Mouse (Mus musculus) splenic B cell, adult 2 months (primary cell): Measurements from ENCODE around the gene Lysmd4.
"Not testable (repeated sequence)": the region's sequence is repeated elsewhere in the genome, so short reads cannot be mapped to it uniquely, and the experiment has no call there.

ENCODE experiments used
- DNase-seq: peaks from one replicate; pipeline ENCODE4 v3.0.0-alpha.2; 2011; ENCODE audit warnings: low read depth, low spot score
- H3K27me3 ChIP-seq: 2 replicates; pipeline ENCODE4 v1.6.1; 2012; ENCODE audit warnings: mild to moderate bottlenecking, low read length, moderate library complexity, mixed read lengths; ENCODE audit not compliant: control insufficient read depth, poor library complexity, insufficient read depth, severe bottlenecking
- H3K36me3 ChIP-seq: 2 replicates; pipeline ENCODE4 v1.6.1; 2012; ENCODE audit warnings: mild to moderate bottlenecking, low read length, moderate library complexity, mixed read lengths; ENCODE audit not compliant: control insufficient read depth, poor library complexity, insufficient read depth, severe bottlenecking

The Lysmd4 gene

DNA sequence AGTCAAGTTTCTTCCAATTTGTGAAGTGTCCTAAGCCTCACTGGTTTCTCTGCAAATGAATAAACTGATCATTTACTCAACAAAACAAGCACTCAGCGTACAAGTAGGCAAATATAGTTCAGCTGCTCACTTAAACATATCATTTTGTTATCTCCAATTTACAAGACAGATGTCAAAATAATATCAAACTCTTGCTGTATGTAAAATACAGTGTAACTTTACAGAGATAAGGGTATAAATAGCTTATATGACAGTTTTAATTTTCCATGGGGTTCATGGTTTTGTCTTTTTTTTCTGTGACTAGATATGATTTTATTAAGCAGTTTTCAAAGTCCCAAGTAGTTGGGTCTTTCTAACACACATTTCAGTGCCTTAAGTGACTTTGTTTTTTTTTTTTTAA, 22.9 kb downstream of the Lysmd4 start:
- peaks cover 3% of the 10 kb centered on the region; the same call in 1 of the 2 replicates for H3K36me3 ChIP-seq
- H3K27me3 ChIP-seq, result no peaks in the 10 kb centered on the region
- no peak for DNase-seq

DNA sequence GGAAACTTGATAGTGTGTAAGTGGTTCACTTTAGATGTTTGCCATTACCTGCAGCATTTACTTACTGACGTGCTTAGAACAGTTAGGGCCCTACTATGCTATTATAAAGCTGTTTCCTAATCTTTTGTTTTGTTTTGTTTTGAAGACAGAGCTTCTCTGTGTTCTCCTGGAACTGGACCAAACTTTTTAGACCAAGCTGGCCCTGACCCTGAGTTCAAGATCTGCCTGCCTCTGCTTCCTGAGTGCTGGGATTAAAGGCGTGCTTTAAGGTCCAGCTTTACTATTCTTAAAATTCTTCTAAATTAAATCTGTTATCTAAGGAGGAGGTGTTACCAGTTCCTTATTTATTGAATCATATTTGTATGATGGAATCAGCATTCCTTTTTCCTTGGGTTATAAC, 23.7 kb downstream of the Lysmd4 start:
- no peak for DNase-seq
- Histone ChIP-seq H3K36me3 (peaks cover 3% of the 10 kb centered on the region; the same call in 1 of the 2 replicates), H3K27me3 (no peaks in the 10 kb centered on the region)

DNA sequence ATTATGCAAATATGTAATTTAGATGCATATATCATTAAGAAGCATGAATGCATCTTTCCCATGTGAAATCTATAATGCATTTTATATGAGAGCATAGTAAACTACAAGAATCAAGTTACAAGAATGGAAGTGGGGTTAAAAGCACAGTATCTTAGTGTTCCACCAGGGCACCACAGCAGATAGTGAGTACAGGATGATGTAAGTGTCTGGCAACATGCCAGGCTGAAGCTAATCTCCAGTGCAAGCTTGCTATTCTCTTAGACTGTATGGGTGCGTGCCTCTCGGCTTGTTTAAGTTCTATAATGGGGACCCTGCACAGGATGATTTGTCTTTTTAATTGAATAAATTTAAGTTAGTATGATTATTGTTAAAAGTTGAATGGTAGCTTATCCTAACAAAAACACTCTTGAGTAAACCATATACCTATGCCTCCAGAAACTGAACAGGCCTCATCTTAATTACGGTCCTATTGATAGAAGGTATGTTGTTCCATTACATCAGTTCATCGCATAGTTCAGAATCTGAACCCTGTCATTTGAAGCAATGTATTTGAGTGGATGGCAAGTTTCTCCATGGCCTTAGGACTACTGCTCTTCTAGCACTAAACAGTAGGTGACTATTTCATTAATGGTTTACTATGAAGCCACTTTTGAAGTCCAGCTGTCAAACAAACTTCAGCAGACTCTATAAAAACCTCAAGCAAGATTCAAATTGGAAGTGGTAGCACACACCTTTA, 37.7 kb downstream of the Lysmd4 start:
- H3K36me3 ChIP-seq, result no peaks in the 10 kb centered on the region; the same call in 1 of the 2 replicates
- H3K27me3 ChIP-seq, result no peaks in the 10 kb centered on the region
- peak; percentile 27 for DNase-seq

DNA sequence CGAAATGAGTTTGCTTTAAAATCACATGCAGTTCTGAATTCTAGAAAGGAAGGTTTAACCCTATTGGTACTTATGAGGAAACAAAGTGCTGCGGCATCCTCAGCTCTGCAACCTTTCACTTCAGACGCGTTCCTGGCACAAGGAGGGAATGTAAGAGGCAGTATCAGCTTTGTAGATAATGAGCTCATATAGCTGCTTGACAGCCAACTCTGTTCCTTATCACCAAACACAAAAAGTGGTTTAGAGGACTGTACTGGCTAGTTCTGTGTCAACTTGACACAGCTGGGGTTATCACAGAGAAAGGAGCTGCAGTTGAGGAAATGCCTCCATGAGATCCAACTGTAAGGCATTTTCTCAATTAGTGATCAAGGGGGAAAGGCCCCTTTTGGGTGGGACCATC, 48.1 kb downstream of the Lysmd4 start:
- not testable (repeated sequence) for DNase-seq, H3K36me3 ChIP-seq, H3K27me3 ChIP-seq

DNA sequence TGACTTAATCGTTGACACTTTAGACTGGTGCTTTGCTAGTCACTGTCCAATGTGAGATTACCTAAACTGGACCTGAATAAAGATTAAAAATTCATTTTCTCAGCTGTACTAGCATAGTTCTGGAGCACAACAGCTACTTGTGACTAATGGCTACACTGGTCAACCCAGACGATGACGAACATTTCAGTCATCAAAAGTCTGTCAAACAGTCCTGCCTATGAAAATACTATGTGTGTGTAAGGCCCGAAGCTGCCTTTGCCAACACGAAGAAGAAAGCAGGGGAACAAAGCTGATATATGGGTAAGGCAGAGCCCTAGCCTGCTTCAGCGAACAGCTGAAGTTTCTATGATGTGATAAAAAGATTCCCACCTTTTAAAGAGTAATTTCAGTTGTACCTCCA, 61.2 kb downstream of the Lysmd4 start:
- Histone ChIP-seq H3K36me3 (0 out of 2 replicates have a peak, but pooled peaks cover 2% of the 10 kb centered on the region), H3K27me3 (no peaks in the 10 kb centered on the region)
- DNase-seq, result no peak

DNA sequence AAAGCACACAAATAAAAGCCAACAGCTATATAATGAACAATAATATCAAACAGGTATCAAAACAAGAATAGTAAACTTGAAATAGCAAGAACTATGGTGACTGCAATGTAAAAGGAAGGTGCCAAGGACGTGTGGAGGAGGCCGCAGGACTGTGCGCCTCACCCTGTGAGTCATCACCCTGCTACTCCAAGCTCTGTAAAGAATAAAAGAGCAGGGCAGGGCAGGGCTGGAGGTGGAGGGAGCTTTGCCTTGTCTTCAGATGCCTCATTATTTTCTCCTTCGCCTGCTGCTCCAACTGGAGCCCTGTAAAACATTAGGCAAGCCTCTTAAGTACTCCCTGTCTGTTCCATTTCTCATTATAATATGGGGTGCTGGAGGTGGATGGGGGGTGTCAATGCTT, 65.1 kb downstream of the Lysmd4 start:
- Histone ChIP-seq H3K36me3 (no peaks in the 10 kb centered on the region), H3K27me3 (no peaks in the 10 kb centered on the region)
- no peak for DNase-seq

DNA sequence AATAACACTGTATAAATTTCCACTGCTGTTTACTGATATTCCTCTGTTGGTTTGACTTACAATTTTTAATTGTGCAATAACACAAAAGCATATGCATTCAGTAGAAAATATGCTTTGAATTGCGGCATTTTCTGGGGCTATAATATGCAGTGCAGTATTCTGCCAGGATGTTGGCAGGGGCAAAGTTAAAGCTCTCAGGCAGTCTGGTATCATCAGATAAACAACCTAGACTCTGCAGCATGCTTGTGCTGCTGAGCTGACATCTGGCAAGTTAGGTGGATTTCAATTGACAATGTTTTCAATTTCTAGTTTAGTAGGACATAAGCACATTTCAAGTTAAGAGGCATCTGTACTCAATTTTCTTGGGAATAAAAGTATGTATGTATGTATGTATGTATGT, 69.0 kb downstream of the Lysmd4 start:
- no peaks in the 10 kb centered on the region for H3K36me3 ChIP-seq
- no peak for DNase-seq
- H3K27me3 ChIP-seq, result no peaks in the 10 kb centered on the region

DNA sequence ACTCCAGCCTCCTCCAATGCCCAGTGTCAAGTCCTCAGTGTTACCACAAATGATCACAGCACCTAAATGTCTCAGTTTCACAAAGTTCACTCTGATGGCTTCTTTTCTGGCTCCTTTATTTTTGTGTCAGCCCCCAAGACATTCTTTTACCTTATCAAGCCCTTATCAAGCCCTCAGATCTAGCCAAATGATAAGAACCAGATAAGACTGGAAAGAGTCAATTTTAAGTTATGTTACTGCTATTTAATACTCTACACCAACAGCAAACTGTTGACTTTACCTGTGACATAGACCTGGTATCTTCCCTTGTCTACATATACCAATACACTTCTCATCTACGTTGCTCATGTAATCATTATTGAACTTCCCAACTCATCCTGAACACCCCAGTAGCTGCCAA, 74.1 kb downstream of the Lysmd4 start:
- DNase-seq, result no peak
- H3K27me3 ChIP-seq, result no peaks in the 10 kb centered on the region
- no peaks in the 10 kb centered on the region for H3K36me3 ChIP-seq

DNA sequence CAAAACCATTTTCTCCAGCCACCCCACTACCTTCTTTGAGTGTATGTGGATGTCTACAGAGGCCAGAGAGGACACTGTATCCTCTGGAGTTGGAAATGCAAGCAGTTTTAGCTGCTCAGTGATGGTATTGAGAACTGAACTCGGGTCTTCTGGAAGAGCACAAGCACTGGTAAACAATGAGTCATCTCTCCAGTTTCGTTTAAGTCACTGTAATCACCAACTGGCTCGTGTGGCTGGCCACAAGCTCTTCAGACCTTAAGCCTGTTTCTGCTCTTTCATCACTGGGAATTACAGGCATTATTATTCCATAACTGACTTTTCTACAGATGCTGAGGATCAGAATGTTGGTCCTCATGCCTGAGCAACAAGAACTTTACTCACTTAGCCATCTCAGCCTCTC, 82.6 kb downstream of the Lysmd4 start:
- no peak for DNase-seq
- Histone ChIP-seq H3K27me3 (no peaks in the 10 kb centered on the region), H3K36me3 (no peaks in the 10 kb centered on the region)

DNA sequence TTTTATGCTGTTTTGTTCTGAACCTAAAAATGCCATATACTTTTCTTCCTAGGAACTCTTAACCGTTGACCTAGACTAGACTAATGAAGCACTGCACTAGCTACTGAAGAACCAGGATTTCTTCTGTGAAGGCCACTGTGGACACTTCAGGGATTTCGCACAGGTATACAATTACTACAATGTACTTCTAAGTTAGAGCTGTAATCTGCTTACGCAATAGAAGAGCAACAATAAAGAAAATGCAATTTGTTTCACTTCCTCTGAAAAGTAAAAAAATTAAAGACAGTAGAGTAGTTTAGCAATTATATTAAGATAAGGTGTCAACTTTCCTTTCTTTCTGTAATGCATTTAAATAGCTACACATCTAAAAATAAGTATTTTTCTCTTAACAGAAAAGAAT, 84.7 kb downstream of the Lysmd4 start:
- no peak for DNase-seq
- Histone ChIP-seq H3K36me3 (no peaks in the 10 kb centered on the region), H3K27me3 (no peaks in the 10 kb centered on the region)

DNA sequence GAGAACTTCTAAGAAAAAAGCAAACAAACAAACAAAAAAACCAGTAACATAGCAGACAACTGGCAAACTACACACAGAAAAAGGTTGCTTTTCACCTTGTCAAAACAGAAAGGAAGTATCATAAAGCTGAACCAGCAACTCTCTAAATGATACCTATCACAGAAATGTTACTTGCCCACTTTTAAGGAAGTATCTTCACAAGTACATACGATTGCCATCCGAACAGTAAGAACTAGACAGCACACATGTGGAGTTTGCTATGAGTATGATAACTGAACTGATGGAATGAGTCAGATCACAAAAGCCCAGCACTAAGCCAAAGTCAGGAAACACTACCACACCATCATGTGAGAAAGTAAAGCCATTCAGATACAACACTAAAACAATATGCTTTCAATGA, 85.8 kb downstream of the Lysmd4 start:
- DNase-seq, result peak; percentile 15
- H3K36me3 ChIP-seq, result no peaks in the 10 kb centered on the region
- H3K27me3 ChIP-seq, result no peaks in the 10 kb centered on the region

DNA sequence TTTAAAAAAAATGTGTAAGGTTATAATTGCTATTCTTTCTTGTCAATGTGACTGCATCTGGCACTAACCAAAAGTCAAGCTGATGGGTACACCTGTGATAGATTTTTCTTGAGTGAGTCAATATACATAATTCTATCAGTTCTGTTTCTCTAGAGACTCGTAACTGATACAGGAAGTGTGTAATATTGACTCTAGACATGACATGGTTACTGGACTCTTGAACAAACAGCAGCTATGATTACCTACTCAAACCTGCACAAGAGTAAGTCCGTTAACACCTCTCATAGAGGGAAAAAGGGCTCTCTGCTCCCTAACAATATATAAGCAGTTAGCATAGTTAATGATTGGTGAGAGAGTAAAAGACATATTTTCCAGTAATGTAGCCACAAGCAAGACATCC, 87.8 kb downstream of the Lysmd4 start:
- DNase-seq, result no peak
- H3K27me3 ChIP-seq, result no peaks in the 10 kb centered on the region
- no peaks in the 10 kb centered on the region; the same call in 1 of the 2 replicates for H3K36me3 ChIP-seq

DNA sequence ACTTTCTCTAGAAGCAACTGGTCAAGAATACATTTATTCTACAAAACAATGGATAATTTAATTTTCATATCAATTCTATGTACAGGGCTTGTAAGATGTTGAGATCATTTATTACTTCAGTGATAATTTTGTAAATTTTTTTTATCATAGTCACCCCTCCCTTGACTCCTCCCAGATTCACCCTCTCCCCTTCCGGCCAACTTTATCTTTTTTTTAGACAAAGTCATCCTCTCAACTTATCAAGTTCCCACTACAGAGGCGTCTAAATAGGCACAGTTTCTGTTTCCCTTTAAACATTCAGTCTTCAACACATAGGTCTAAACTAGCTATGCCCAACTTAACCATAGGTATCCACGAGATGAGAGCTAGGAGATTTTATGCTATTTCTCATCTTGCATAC, 90.9 kb downstream of the Lysmd4 start:
- H3K27me3 ChIP-seq, result no peaks in the 10 kb centered on the region
- H3K36me3 ChIP-seq, result no peaks in the 10 kb centered on the region; the same call in 1 of the 2 replicates
- no peak for DNase-seq

DNA sequence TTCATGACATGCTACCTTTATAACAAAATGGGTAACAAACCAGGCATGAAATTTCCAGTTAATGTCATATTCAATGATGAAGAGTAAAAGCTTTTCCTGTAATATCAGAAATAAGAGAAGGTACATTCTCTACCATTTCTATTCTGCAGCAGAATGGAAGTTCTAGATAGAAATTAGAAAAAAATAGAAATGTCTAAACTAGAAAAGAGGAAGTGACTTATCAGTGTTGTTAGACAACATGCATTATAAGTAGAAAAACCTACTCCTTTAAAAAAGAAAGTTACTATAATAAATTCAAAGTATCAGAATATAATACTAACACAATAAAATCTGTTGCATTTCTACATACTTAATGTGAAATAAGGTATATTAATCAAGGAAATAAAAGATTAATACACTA, 96.4 kb downstream of the Lysmd4 start:
- Histone ChIP-seq H3K27me3 (no peaks in the 10 kb centered on the region), H3K36me3 (no peaks in the 10 kb centered on the region)
- no peak for DNase-seq

DNA sequence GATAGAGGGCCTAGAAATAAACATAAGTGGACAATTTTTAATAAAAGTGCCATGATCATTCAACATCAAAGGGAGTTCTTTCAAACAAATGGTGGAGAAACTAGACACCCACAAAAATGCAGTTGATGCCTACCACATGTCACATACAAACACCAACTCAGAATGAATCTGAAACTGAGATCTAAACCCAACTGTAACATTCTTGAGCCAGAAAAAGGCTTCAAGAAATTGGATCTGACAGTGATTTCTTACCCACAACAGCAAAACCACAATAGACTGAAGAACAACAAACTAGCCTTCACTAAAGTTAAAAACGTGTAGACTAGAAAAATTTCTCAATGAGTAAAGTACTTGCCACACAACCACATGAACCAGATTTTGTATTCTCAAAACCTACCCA, 98.0 kb downstream of the Lysmd4 start:
- DNase-seq, result no peak
- H3K36me3 ChIP-seq, result no peaks in the 10 kb centered on the region
- no peaks in the 10 kb centered on the region for H3K27me3 ChIP-seq

DNA sequence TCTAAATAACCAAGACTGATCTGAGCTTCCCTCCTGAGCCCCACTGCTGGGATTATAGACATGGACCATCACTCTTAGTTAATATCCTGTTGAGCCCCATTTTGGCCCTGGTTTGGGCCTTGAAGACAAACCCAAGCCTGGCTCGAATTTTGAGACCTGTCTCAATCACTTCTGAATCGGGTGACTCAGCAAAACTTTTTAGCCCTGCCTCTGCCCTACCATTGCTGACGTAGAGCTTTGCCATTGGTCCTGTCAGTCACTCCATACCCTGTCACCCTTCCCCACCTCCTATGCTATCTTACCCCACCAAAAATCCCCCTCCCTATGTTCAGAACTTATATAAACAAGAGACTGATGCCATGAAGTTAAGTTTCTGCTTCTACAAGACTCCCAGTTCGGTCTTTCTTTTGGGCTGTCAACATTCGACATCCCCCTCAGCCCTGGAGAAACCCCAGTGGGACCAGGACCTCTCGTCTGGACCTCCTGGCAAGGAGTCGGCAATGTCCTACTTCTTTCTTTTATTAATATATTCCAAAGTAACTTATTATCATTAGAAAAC, 119.8 kb downstream of the Lysmd4 start:
- DNase-seq, result no peak

More for the DNA sequence above, 119.8 kb downstream of the Lysmd4 start:
- Histone ChIP-seq H3K27me3 (no peaks in the 10 kb centered on the region), H3K36me3 (no peaks in the 10 kb centered on the region)
